Mouse (Mus musculus): ENCODE measurements around the gene Cox8b. TPM values are rescaled to one million over a fixed set of nuclear protein-coding genes. Genes with fewer than 3 reads are reported as not detected.
A peak's percentile ranks its signal among the peaks of the same experiment; 100 is the strongest.

The Cox8b gene
- polyA plus RNA-seq, 1 experiment from 2014 or later = not detected

GRCm38 (mm10) chr7:140938896-140939295, 38.6 kb upstream of the Cox8b start:
- no peak overlapping the region for H3K9ac ChIP-seq (replicated peaks)
- H3K27ac ChIP-seq (replicated peaks) = no peak overlapping the region
- WGBS = 28% methylated on average over 2 of the region's 2 CpGs
- no peaks in the 10 kb centered on the region for H3K36me3 ChIP-seq
- no peak overlapping the region for H3K4me3 ChIP-seq
- H3K27me3 ChIP-seq = no peaks in the 10 kb centered on the region
- no peak for ATAC-seq (replicated peaks)
- H3K4me2 ChIP-seq (replicated peaks) = no peak overlapping the region
- no peaks in the 10 kb centered on the region for H3K9me3 ChIP-seq
- peaks cover 13% of the 10 kb centered on the region for H3K4me1 ChIP-seq

DNA sequence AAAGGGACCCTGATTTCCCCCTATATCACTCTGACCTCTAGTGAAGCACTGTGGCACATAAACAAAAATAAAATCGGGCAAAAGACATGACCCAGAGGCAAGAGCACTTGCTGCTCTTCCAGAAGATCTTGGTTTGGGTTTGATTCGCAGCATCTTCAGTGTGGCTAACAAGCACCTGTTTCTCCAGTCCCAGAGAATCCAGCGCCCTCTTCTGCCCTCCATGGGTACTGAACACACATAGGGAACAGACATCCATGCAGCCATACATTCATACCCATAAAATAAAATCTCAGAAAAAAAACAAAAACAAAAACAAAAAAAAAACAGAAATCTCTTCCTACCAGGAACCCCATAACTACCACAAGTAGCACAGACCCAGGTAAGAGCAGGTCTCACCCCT, 38.2 kb upstream of the Cox8b start:
- no peak overlapping the region for H3K27ac ChIP-seq (replicated peaks)
- peaks cover 13% of the 10 kb centered on the region for H3K4me1 ChIP-seq
- H3K4me3 ChIP-seq = no peak overlapping the region
- H3K4me2 ChIP-seq (replicated peaks) = no peak overlapping the region
- 44% methylated on average over 3 of the region's 3 CpGs for WGBS
- no peak for ATAC-seq (replicated peaks)
- H3K9ac ChIP-seq (replicated peaks) = no peak overlapping the region
- H3K36me3 ChIP-seq = no peaks in the 10 kb centered on the region
- H3K27me3 ChIP-seq = no peaks in the 10 kb centered on the region
- no peaks in the 10 kb centered on the region for H3K9me3 ChIP-seq

DNA sequence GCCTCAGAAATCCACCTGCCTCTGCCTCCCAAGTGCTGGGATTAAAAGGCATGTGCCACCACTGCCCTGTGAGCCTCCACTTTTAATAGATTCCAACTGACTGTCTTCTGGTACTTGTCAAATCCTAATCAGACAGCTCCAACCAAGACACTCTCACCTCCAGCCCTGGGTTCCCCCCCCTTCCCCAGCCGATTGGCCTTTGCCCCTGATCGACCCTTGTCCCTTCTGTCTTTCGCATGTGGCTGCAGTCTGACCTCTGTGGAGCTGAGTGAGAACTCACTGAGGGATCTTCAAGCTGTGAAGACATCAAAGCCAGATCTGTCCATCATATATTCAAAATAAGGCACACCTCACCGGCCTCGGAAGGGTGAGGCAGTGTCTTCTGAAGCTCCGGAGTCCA, 26.9 kb upstream of the Cox8b start:
- no peak overlapping the region for H3K4me2 ChIP-seq (replicated peaks)
- no peak overlapping the region for H3K27ac ChIP-seq (replicated peaks)
- H3K9me3 ChIP-seq = no peaks in the 10 kb centered on the region
- ATAC-seq (replicated peaks) = no peak
- H3K36me3 ChIP-seq = no peaks in the 10 kb centered on the region
- no peak overlapping the region for H3K9ac ChIP-seq (replicated peaks)
- peaks cover 30% of the 10 kb centered on the region for H3K27me3 ChIP-seq
- 93% methylated on average over 6 of the region's 6 CpGs for WGBS
- H3K4me3 ChIP-seq = no peak overlapping the region
- H3K4me1 ChIP-seq = peaks cover 15% of the 10 kb centered on the region

- Histone ChIP-seq H3K27ac (replicated peaks) (no peak overlapping the region), H3K4me3 (peak overlapping the region; percentile 44), H3K9ac (replicated peaks) (peak overlapping the region; percentile 32), H3K36me3 (no peaks in the 10 kb centered on the region), H3K9me3 (no peaks in the 10 kb centered on the region), H3K27me3 (peaks cover 64% of the 10 kb centered on the region), H3K4me1 (peaks cover 18% of the 10 kb centered on the region), H3K4me2 (replicated peaks) (peak overlapping the region; percentile 84)
- 16% methylated on average over 30 of the region's 30 CpGs for WGBS
- no peak for ATAC-seq (replicated peaks)
These were observed 23.0 kb upstream of the Cox8b start for GRCm38 (mm10) chr7:140923070-140923775.

GRCm38 (mm10) chr7:140922398-140923069, 22.3 kb upstream of the Cox8b start:
- Histone ChIP-seq H3K4me3 (peak overlapping the region; percentile 44), H3K27ac (replicated peaks) (no peak overlapping the region), H3K9me3 (no peaks in the 10 kb centered on the region), H3K27me3 (peaks cover 64% of the 10 kb centered on the region), H3K36me3 (no peaks in the 10 kb centered on the region), H3K4me1 (peaks cover 18% of the 10 kb centered on the region), H3K9ac (replicated peaks) (peak overlapping the region; percentile 32), H3K4me2 (replicated peaks) (peak overlapping the region; percentile 84)
- peak; percentile 41; the same call in 1 of the 2 replicates for ATAC-seq (replicated peaks)
- under 1% methylated on average over 49 of the region's 49 CpGs for WGBS

- Histone ChIP-seq H3K27ac (replicated peaks) (no peak overlapping the region), H3K9ac (replicated peaks) (no peak overlapping the region), H3K4me3 (no peak overlapping the region), H3K27me3 (peaks cover 67% of the 10 kb centered on the region), H3K9me3 (no peaks in the 10 kb centered on the region), H3K4me1 (peaks cover 18% of the 10 kb centered on the region), H3K4me2 (replicated peaks) (peak overlapping the region; percentile 84), H3K36me3 (no peaks in the 10 kb centered on the region)
- ATAC-seq (replicated peaks) = no peak
- WGBS = 30% methylated on average over 22 of the region's 22 CpGs
These were observed 21.2 kb upstream of the Cox8b start for GRCm38 (mm10) chr7:140921225-140921975.

DNA sequence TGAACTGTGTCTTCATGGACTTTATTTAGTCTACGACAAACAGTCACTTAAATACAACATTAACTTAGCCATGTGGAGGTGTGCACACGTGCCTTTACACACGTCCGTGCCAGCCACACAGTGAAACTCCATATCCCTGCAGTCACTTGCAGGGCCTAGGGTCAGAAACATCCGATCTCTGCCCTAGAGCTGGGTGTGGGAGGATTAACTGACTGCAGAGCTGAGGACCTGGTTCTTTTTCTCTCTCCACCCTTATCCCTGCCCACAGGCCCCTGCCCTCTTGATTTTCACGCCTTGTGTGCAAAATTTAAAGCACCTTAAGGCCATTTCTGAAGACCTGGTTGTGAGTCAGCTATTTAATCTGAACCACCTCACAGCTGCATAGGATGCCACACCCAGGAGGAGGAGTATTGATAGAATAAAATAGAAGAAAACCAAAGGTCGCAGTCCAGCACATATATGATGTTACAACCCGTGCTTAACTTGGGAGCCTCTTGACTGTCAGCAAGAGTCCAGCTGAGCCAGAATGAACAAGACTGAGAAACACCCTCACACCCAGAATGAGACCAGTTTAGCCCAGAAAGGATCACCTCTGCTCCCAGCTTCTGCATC, 20.3 kb upstream of the Cox8b start, which contains the start of gene Nlrp6:
Gene Nlrp6 (plus strand): TSS at position 485 of the 612 bp plus-strand sequence.
- 81% methylated on average over 8 of the region's 8 CpGs for WGBS
- Histone ChIP-seq H3K27me3 (peaks cover 67% of the 10 kb centered on the region), H3K9me3 (no peaks in the 10 kb centered on the region), H3K4me1 (peaks cover 18% of the 10 kb centered on the region), H3K4me2 (replicated peaks) (peak within 1 kb of the TSS; percentile 84; the same call in 1 of the 2 replicates), H3K36me3 (no peaks in the 10 kb centered on the region), H3K4me3 (no peak within 1 kb of the TSS), H3K9ac (replicated peaks) (no peak within 1 kb of the TSS), H3K27ac (replicated peaks) (no peak within 1 kb of the TSS)
- ATAC-seq (replicated peaks) = no peak

- 80% methylated on average over 4 of the region's 4 CpGs for WGBS
- no peak for ATAC-seq (replicated peaks)
- Histone ChIP-seq H3K9me3 (no peaks in the 10 kb centered on the region), H3K9ac (replicated peaks) (no peak overlapping the region), H3K36me3 (no peaks in the 10 kb centered on the region), H3K27ac (replicated peaks) (no peak overlapping the region), H3K4me1 (peaks cover 18% of the 10 kb centered on the region), H3K27me3 (peaks cover 64% of the 10 kb centered on the region), H3K4me3 (no peak overlapping the region), H3K4me2 (replicated peaks) (no peak overlapping the region)
These were observed 19.7 kb upstream of the Cox8b start for GRCm38 (mm10) chr7:140919911-140920310.

GRCm38 (mm10) chr7:140914031-140914690, 13.9 kb upstream of the Cox8b start:
- WGBS = 83% methylated on average over 8 of the region's 8 CpGs
- H3K4me2 ChIP-seq (replicated peaks) = no peak overlapping the region
- H3K27ac ChIP-seq (replicated peaks) = no peak overlapping the region
- peaks cover 6% of the 10 kb centered on the region; the same call in 1 of the 2 replicates for H3K27me3 ChIP-seq
- no peak overlapping the region for H3K9ac ChIP-seq (replicated peaks)
- no peak for ATAC-seq (replicated peaks)
- H3K4me3 ChIP-seq = no peak overlapping the region
- no peaks in the 10 kb centered on the region for H3K9me3 ChIP-seq
- no peaks in the 10 kb centered on the region for H3K4me1 ChIP-seq
- no peaks in the 10 kb centered on the region for H3K36me3 ChIP-seq

DNA sequence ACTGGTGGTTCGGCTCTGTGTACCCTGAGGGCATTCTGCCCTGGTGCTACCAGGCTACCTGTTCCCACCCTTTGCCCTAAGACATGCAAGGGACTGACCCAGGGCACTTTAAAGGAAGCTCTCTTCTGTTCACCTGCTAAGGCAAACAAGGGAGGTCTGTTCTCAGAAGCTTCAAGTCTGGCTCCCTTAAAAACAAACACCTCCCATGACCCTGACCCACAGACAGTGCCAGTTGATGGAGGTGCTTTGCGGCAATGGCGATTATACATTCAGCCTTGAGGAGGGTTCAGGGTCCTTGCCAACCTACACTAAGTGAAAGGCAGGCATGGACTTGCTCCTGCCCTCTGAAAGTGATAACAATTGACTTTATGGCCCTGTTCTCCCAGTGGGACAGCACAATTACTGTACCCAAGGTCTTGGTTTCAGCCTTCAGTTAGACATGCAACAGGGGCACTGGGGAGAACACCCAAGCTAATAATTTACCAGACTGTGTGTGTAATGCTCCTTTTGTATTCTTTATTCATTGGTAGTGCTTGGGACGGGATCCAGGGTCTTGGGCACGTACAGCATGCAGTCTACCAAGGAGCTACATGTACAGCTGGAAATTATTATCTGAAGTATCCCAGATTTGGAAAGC, 12.7 kb upstream of the Cox8b start:
- H3K4me2 ChIP-seq (replicated peaks) = no peak overlapping the region
- 0 out of 2 replicates have a peak, but pooled peaks cover 3% of the 10 kb centered on the region for H3K27me3 ChIP-seq
- no peak for ATAC-seq (replicated peaks)
- WGBS = 75% methylated on average over 5 of the region's 5 CpGs
- peaks cover 5% of the 10 kb centered on the region for H3K4me1 ChIP-seq
- H3K36me3 ChIP-seq = no peaks in the 10 kb centered on the region
- H3K27ac ChIP-seq (replicated peaks) = no peak overlapping the region
- H3K4me3 ChIP-seq = no peak overlapping the region
- H3K9ac ChIP-seq (replicated peaks) = no peak overlapping the region
- H3K9me3 ChIP-seq = no peaks in the 10 kb centered on the region

DNA sequence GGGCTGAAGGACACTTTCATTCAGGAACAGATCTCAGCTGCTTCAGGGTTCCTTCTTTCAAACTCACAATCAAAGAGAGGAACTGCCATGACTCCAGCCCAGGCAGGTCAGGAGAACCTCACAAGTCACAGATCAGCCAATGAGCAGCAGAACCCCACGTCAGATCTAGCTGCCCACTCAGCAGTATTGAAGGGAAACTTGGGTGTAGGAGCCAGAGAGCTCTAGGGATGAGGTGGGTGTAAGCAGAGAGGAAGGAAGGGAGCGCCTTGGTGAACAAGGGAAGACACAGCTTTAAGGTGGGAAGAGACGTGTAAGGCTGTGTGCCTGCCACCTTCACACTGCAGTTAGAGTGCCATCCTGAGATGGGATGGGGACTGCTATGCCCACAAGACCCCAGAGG, 12.0 kb upstream of the Cox8b start:
- H3K4me1 ChIP-seq = peaks cover 5% of the 10 kb centered on the region
- H3K9me3 ChIP-seq = no peaks in the 10 kb centered on the region
- WGBS = 73% methylated on average over 3 of the region's 3 CpGs

More for the DNA sequence above, 12.0 kb upstream of the Cox8b start:
- 0 out of 2 replicates have a peak, but pooled peaks cover 2% of the 10 kb centered on the region for H3K27me3 ChIP-seq
- H3K36me3 ChIP-seq = no peaks in the 10 kb centered on the region
- no peak overlapping the region for H3K4me3 ChIP-seq
- H3K27ac ChIP-seq (replicated peaks) = no peak overlapping the region
- no peak overlapping the region for H3K9ac ChIP-seq (replicated peaks)
- no peak for ATAC-seq (replicated peaks)
- H3K4me2 ChIP-seq (replicated peaks) = no peak overlapping the region

Measured in forebrain, embryonic 15.5 days (tissue).